Mouse (Mus musculus) heart, adult 9 months (tissue): ENCODE data around the gene Ppp1r13l.

Experiments
- DNase-seq, 2 experiments: peaks; one replicate each; pipeline ENCODE4 v3.0.0; 2022; ENCODE audit warnings: low spot score in 2 of 2

The Ppp1r13l gene

GRCm38 (mm10) chr7:19413525-19413924, 54.0 kb downstream of the Ppp1r13l start:
- DNase-seq, result no peak

- DNase-seq, result no peak
Measured at GRCm38 (mm10) chr7:19416590-19416989, 57.0 kb downstream of the Ppp1r13l start.

GRCm38 (mm10) chr7:19420121-19420520, 60.6 kb downstream of the Ppp1r13l start:
- DNase-seq, result no peak

GRCm38 (mm10) chr7:19420821-19421636, 61.5 kb downstream of the Ppp1r13l start:
- peak; percentile 78 to 80 for DNase-seq

GRCm38 (mm10) chr7:19423083-19423482, 63.5 kb downstream of the Ppp1r13l start:
- DNase-seq, result no peak

GRCm38 (mm10) chr7:19424051-19424450, 64.5 kb downstream of the Ppp1r13l start:
- no peak for DNase-seq

- no peak for DNase-seq
Measured at GRCm38 (mm10) chr7:19426349-19426748, 66.8 kb downstream of the Ppp1r13l start.

GRCm38 (mm10) chr7:19426888-19427287, 67.3 kb downstream of the Ppp1r13l start:
- no peak for DNase-seq
